ENCODE assay signal across 12 mouse cellular contexts in genomic region chr10:111258256-111258655, GRCm38 (mm10).
"Had no signal": no experiment of that assay in that cellular context is flagged by ENCODE, and none has a peak within 500 bp of the region (broad histone marks: within the 10 kb centered on the region; RNA-seq: fewer than 3 reads in every experiment).

No protein-coding gene starts in this region.

- H3K36me3 ChIP-seq: limb, embryonic 15.5 days had no signal

- H3K4me1 ChIP-seq: limb, embryonic 15.5 days; midbrain, embryonic 12.5 days; neural tube, embryonic 15.5 days had no signal

- DNase-seq: lung, embryonic 14.5 days; lung, postnatal 10 days; right cerebral cortex, adult 18-20 months; right cerebral cortex, postnatal 25 days had no signal

- H3K4me3 ChIP-seq: limb, embryonic 15.5 days; liver, embryonic 12.5 days; megakaryocyte, embryonic 14.5 days; midbrain, embryonic 12.5 days; myocyte; neural tube, embryonic 15.5 days had no signal

- H3K9me3 ChIP-seq: limb, embryonic 15.5 days; liver, embryonic 12.5 days; megakaryocyte, embryonic 14.5 days; midbrain, embryonic 12.5 days; neural tube, embryonic 15.5 days had no signal

- ATAC-seq: hindbrain, postnatal 0 days; liver, embryonic 12.5 days had no signal

- H3K9ac ChIP-seq: limb, embryonic 15.5 days; liver, embryonic 12.5 days; lung, embryonic 14.5 days; midbrain, embryonic 12.5 days; neural tube, embryonic 15.5 days had no signal

- H3K4me2 ChIP-seq: limb, embryonic 15.5 days; liver, embryonic 12.5 days; lung, embryonic 14.5 days; midbrain, embryonic 12.5 days; neural tube, embryonic 15.5 days had no signal

- H3K27me3 ChIP-seq: limb, embryonic 15.5 days; liver, embryonic 12.5 days; megakaryocyte, embryonic 14.5 days; midbrain, embryonic 12.5 days; neural tube, embryonic 15.5 days had no signal

- H3K27ac ChIP-seq: hindbrain, postnatal 0 days; limb, embryonic 15.5 days; liver, embryonic 12.5 days; macrophage; midbrain, embryonic 12.5 days; neural tube, embryonic 15.5 days had no signal
